Mouse (Mus musculus): ENCODE data around the gene Sez6l. TPM values are rescaled to one million over a fixed set of nuclear protein-coding genes. Genes with fewer than 3 reads are reported as not detected.
"Not testable (repeated sequence)": the region's sequence is repeated elsewhere in the genome, so short reads cannot be mapped to it uniquely, and the experiment has no call there.

Gene Sez6l
- total RNA-seq, 1 experiment, result 0.13 TPM

DNA sequence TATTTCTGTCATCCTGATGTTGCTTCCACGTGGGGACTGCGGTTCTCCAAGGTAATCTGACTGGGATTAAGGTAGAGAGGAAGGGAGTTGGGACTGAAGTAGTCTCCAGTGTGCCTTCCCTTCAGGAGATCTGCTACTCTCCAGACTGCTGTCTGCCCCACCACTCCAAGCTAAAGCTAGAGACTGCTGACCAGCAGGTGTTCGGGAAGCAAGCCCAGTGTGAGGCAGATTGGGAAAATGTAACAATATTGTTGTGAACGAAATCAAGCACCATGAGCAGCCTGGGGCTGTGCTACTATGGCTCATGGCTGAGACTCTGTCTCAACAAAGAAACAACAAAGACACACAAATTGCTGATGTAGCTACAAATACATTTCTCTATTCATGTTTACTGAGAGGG, 159.0 kb downstream of the Sez6l start:
- Histone ChIP-seq H3K36me3 (ENCODE audit: control insufficient read depth, insufficient read depth, low read length, poor library complexity, severe bottlenecking) (no peaks in the 10 kb centered on the region), H3K9me3 (ENCODE audit: control insufficient read depth, insufficient read depth, low read depth, low read length) (no peaks in the 10 kb centered on the region), H3K4me3 (ENCODE audit: insufficient read depth in 1 of 2, low read depth in 1 of 2, low read length in 2 of 2, poor library complexity in 1 of 2, severe bottlenecking in 1 of 2) (no peak overlapping the region), H3K4me1 (ENCODE audit: control insufficient read depth in 2 of 2, insufficient read depth in 2 of 2, low read length in 2 of 2, poor library complexity in 1 of 2) (no peaks in the 10 kb centered on the region), H3K9ac (ENCODE audit: insufficient read depth, low read depth, low read length, poor library complexity, severe bottlenecking) (no peak overlapping the region), H3K27ac (ENCODE audit: insufficient read depth, low read depth, low read length, poor library complexity, severe bottlenecking) (no peak overlapping the region)
- TF ChIP-seq HCFC1 (IDR thresholded peaks at IDR 0.05; ENCODE audit: borderline replicate concordance, insufficient read depth, low read length) (no peak), ZC3H11A (IDR thresholded peaks at IDR 0.05; ENCODE audit: borderline replicate concordance, low read depth, low read length) (no peak)
- in situ Hi-C loops (cut with MboI; ENCODE audit: low sequenced_read_pairs in 2 of 2, unreplicated experiment in 2 of 2), result no loop called here
- no peak for DNase-seq (ENCODE audit: low read depth, low spot score)

DNA sequence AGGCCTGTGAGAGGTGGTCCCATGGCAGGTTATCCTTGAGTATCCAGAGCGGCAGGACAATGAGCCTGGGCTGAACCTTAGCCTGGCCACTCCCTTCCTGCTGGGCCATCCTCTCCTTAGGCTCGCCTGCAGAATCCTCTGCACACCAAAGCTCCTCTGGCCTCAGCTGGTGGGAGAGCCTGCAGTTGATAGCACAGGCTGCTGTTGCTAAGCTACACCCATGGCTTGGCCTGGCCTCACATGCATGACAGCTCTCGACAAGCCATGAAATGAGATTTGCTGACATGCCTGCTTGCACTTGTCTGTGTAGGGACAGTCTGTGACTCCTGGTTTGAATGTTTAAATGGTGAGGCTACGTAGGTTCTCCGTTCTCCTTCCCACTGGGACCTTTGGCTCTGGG, 160.3 kb downstream of the Sez6l start:
- Histone ChIP-seq H3K27ac (ENCODE audit: insufficient read depth, low read depth, low read length, poor library complexity, severe bottlenecking) (no peak overlapping the region), H3K36me3 (ENCODE audit: control insufficient read depth, insufficient read depth, low read length, poor library complexity, severe bottlenecking) (no peaks in the 10 kb centered on the region), H3K9ac (ENCODE audit: insufficient read depth, low read depth, low read length, poor library complexity, severe bottlenecking) (no peak overlapping the region), H3K4me1 (ENCODE audit: control insufficient read depth in 2 of 2, insufficient read depth in 2 of 2, low read length in 2 of 2, poor library complexity in 1 of 2) (peaks cover 2% of the 10 kb centered on the region in 2 experiments; a peak in 2 of 4 replicates), H3K4me3 (ENCODE audit: insufficient read depth in 1 of 2, low read depth in 1 of 2, low read length in 2 of 2, poor library complexity in 1 of 2, severe bottlenecking in 1 of 2) (no peak overlapping the region), H3K9me3 (ENCODE audit: control insufficient read depth, insufficient read depth, low read depth, low read length) (no peaks in the 10 kb centered on the region)
- TF ChIP-seq HCFC1 (IDR thresholded peaks at IDR 0.05; ENCODE audit: borderline replicate concordance, insufficient read depth, low read length) (no peak), ZNF384 (IDR thresholded peaks at IDR 0.05; ENCODE audit: low read depth, low read length) (no peak), MAFK (IDR thresholded peaks at IDR 0.05; ENCODE audit: insufficient read depth, low read depth, low read length) (no peak), CHD2 (IDR thresholded peaks at IDR 0.05; ENCODE audit: low read depth, low read length) (no peak), ZC3H11A (IDR thresholded peaks at IDR 0.05; ENCODE audit: borderline replicate concordance, low read depth, low read length) (no peak)
- in situ Hi-C loops (cut with MboI; ENCODE audit: low sequenced_read_pairs in 2 of 2, unreplicated experiment in 2 of 2), result no loop called here
- no peak for DNase-seq (ENCODE audit: low read depth, low spot score)

- DNase-seq (ENCODE audit: low read depth, low spot score); H3K4me3 ChIP-seq (ENCODE audit: insufficient read depth in 1 of 2, low read depth in 1 of 2, low read length in 2 of 2, poor library complexity in 1 of 2, severe bottlenecking in 1 of 2); H3K4me1 ChIP-seq (ENCODE audit: control insufficient read depth in 2 of 2, insufficient read depth in 2 of 2, low read length in 2 of 2, poor library complexity in 1 of 2); H3K9me3 ChIP-seq (ENCODE audit: control insufficient read depth, insufficient read depth, low read depth, low read length); H3K36me3 ChIP-seq (ENCODE audit: control insufficient read depth, insufficient read depth, low read length, poor library complexity, severe bottlenecking); H3K27ac ChIP-seq (ENCODE audit: insufficient read depth, low read depth, low read length, poor library complexity, severe bottlenecking); H3K9ac ChIP-seq (ENCODE audit: insufficient read depth, low read depth, low read length, poor library complexity, severe bottlenecking); in situ Hi-C loops (cut with MboI; ENCODE audit: low sequenced_read_pairs in 2 of 2, unreplicated experiment in 2 of 2): not testable (repeated sequence)
These were observed 164.2 kb downstream of the Sez6l start for GRCm38 (mm10) chr5:112412781-112413180.

- TF ChIP-seq HCFC1 (IDR thresholded peaks at IDR 0.05; ENCODE audit: borderline replicate concordance, insufficient read depth, low read length), result no peak
- no peak for TF ChIP-seq ZC3H11A (IDR thresholded peaks at IDR 0.05; ENCODE audit: borderline replicate concordance, low read depth, low read length)
- TF ChIP-seq MAFK (IDR thresholded peaks at IDR 0.05; ENCODE audit: insufficient read depth, low read depth, low read length), result no peak
- no peak for TF ChIP-seq ZNF384 (IDR thresholded peaks at IDR 0.05; ENCODE audit: low read depth, low read length)
- in situ Hi-C loops (cut with MboI; ENCODE audit: low sequenced_read_pairs in 2 of 2, unreplicated experiment in 2 of 2), result no loop called here
- H3K9me3 ChIP-seq (ENCODE audit: control insufficient read depth, insufficient read depth, low read depth, low read length), result no peaks in the 10 kb centered on the region
- DNase-seq (ENCODE audit: low read depth, low spot score), result no peak
- no peak overlapping the region for H3K9ac ChIP-seq (ENCODE audit: insufficient read depth, low read depth, low read length, poor library complexity, severe bottlenecking)
- peaks cover 2 to 5% of the 10 kb centered on the region in 2 experiments; a peak in 2 of 4 replicates for H3K4me1 ChIP-seq (ENCODE audit: control insufficient read depth in 2 of 2, insufficient read depth in 2 of 2, low read length in 2 of 2, poor library complexity in 1 of 2)
- H3K27ac ChIP-seq (ENCODE audit: insufficient read depth, low read depth, low read length, poor library complexity, severe bottlenecking), result no peak overlapping the region
- no peaks in the 10 kb centered on the region for H3K36me3 ChIP-seq (ENCODE audit: control insufficient read depth, insufficient read depth, low read length, poor library complexity, severe bottlenecking)
- no peak overlapping the region for H3K4me3 ChIP-seq (ENCODE audit: insufficient read depth in 1 of 2, low read depth in 1 of 2, low read length in 2 of 2, poor library complexity in 1 of 2, severe bottlenecking in 1 of 2)
These were observed 165.3 kb downstream of the Sez6l start for GRCm38 (mm10) chr5:112411514-112412335.

DNA sequence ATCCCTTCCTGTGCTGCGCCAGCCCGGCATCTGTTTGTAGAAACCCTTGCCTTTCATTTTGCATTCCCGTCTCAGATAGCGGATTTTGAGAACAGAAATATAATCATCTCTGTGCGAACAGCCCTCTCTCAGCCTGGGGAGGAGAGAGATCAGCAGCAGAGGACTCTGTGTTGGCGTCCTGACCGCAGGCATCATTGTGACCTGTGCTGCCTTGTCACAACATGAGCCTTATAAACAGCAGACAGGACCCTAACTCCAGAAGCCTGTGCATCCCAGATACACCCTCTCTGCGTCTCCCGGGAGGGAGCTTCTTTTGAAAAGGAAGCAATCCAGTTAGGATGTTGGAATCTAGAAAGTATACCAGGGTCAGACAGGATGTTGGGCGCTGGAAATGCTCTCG, 165.9 kb downstream of the Sez6l start:
- H3K36me3 ChIP-seq (ENCODE audit: control insufficient read depth, insufficient read depth, low read length, poor library complexity, severe bottlenecking), result no peaks in the 10 kb centered on the region
- H3K9me3 ChIP-seq (ENCODE audit: control insufficient read depth, insufficient read depth, low read depth, low read length), result no peaks in the 10 kb centered on the region
- H3K4me3 ChIP-seq (ENCODE audit: insufficient read depth in 1 of 2, low read depth in 1 of 2, low read length in 2 of 2, poor library complexity in 1 of 2, severe bottlenecking in 1 of 2), result no peak overlapping the region
- in situ Hi-C loops (cut with MboI; ENCODE audit: low sequenced_read_pairs in 2 of 2, unreplicated experiment in 2 of 2), result no loop called here
- H3K4me1 ChIP-seq (ENCODE audit: control insufficient read depth in 2 of 2, insufficient read depth in 2 of 2, low read length in 2 of 2, poor library complexity in 1 of 2), result peaks cover 2 to 5% of the 10 kb centered on the region in 2 experiments; a peak in 2 of 4 replicates
- H3K27ac ChIP-seq (ENCODE audit: insufficient read depth, low read depth, low read length, poor library complexity, severe bottlenecking), result no peak overlapping the region
- TF ChIP-seq ZNF384 (IDR thresholded peaks at IDR 0.05; ENCODE audit: low read depth, low read length), result no peak
- no peak for TF ChIP-seq HCFC1 (IDR thresholded peaks at IDR 0.05; ENCODE audit: borderline replicate concordance, insufficient read depth, low read length)
- no peak for TF ChIP-seq ZC3H11A (IDR thresholded peaks at IDR 0.05; ENCODE audit: borderline replicate concordance, low read depth, low read length)
- DNase-seq (ENCODE audit: low read depth, low spot score), result no peak
- no peak overlapping the region for H3K9ac ChIP-seq (ENCODE audit: insufficient read depth, low read depth, low read length, poor library complexity, severe bottlenecking)

All from ES-E14 (cell line).